Mouse (Mus musculus): ENCODE data around the gene Plac8. TPM values are rescaled to one million over a fixed set of nuclear protein-coding genes. Genes with fewer than 3 reads are reported as not detected.

Plac8 gene
- polyA plus RNA-seq, 1 experiment from 2014 or later: 15.2 TPM

- WGBS: 61% methylated on average over 13 of the region's 13 CpGs
- H3K4me1 ChIP-seq: peaks cover 16% of the 10 kb centered on the region; the same call in 1 of the 2 replicates
- no peaks in the 10 kb centered on the region for H3K36me3 ChIP-seq
- no peak for DNase-seq (ENCODE audit: low spot score)
- H3K4me3 ChIP-seq: peak overlapping the region; percentile 37
- no peaks in the 10 kb centered on the region for H3K27me3 ChIP-seq (ENCODE audit: insufficient read depth, poor library complexity, severe bottlenecking)
- 0 out of 2 replicates have a peak overlapping the region, but pooled peaks have one; percentile 29 for H3K27ac ChIP-seq
- no peaks in the 10 kb centered on the region for H3K9me3 ChIP-seq
These were observed 1.9 kb downstream of the Plac8 start for GRCm38 (mm10) chr5:100569997-100570595.

- WGBS: 66% methylated on average over 18 of the region's 18 CpGs
- H3K27me3 ChIP-seq (ENCODE audit: insufficient read depth, poor library complexity, severe bottlenecking): no peaks in the 10 kb centered on the region
- H3K9me3 ChIP-seq: no peaks in the 10 kb centered on the region
- no peak for DNase-seq (ENCODE audit: low spot score)
- H3K36me3 ChIP-seq: no peaks in the 10 kb centered on the region
- no peak overlapping the region for H3K4me3 ChIP-seq
- H3K4me1 ChIP-seq: peaks cover 16% of the 10 kb centered on the region; the same call in 1 of the 2 replicates
- no peak overlapping the region for H3K27ac ChIP-seq
These were observed 2.7 kb downstream of the Plac8 start for GRCm38 (mm10) chr5:100569250-100569934.

- Histone ChIP-seq H3K4me1 (peaks cover 16% of the 10 kb centered on the region; the same call in 1 of the 2 replicates), H3K27me3 (ENCODE audit: insufficient read depth, poor library complexity, severe bottlenecking) (no peaks in the 10 kb centered on the region), H3K9me3 (no peaks in the 10 kb centered on the region), H3K36me3 (no peaks in the 10 kb centered on the region), H3K27ac (no peak overlapping the region), H3K4me3 (no peak overlapping the region)
- 76% methylated on average over 3 of the region's 3 CpGs for WGBS
- no peak for DNase-seq (ENCODE audit: low spot score)
These were observed 3.2 kb downstream of the Plac8 start for GRCm38 (mm10) chr5:100568802-100569201.

- H3K4me3 ChIP-seq: no peak overlapping the region
- no peaks in the 10 kb centered on the region for H3K27me3 ChIP-seq (ENCODE audit: insufficient read depth, poor library complexity, severe bottlenecking)
- no peaks in the 10 kb centered on the region for H3K9me3 ChIP-seq
- no peak for DNase-seq (ENCODE audit: low spot score)
- H3K27ac ChIP-seq: no peak overlapping the region
- H3K4me1 ChIP-seq: peaks cover 16% of the 10 kb centered on the region; the same call in 1 of the 2 replicates
- H3K36me3 ChIP-seq: no peaks in the 10 kb centered on the region
- 71% methylated on average over 8 of the region's 8 CpGs for WGBS
These were observed 3.9 kb downstream of the Plac8 start for GRCm38 (mm10) chr5:100568177-100568576.

DNA sequence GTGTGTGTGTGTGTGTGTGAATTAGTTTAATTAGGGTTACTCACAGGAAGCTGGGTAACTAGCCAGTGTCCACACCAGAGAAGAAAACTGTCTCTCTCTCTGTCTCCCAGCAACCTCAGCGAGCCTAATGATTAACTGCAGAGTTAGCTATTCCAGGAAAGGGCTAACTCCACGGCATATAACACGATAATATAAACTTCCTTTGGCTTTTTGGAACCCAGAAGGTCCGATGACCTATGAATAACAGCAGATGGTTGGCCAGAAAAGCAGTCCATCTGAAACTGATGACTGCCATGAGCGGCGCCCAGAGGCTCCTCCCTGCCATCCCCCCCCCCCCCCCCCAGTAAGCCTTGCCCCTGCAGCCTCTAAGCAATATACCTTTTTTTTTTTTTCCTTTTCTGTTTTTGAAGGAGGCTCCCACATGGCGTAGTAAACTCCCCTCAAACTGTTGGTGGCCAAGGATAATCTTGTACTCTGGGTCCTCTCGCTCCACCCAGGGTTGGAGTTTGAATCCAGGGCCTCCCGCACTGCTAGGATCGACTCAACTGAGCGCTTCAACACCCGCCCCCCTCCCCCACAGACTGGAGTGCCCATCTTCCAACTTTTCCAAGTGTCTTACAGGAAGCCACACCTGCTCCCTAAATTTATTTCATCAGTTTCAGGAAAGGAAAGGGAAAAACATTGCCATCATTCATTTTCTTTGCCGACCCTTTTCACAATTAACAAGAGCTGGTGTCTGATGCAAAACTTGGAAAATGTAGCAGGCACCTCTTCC lies 4.6 kb downstream of the Plac8 start:
- 80% methylated on average over 13 of the region's 13 CpGs for WGBS
- DNase-seq (ENCODE audit: low spot score): no peak

GRCm38 (mm10) chr5:100566798-100567197 lies 5.2 kb downstream of the Plac8 start:
- peaks cover 16% of the 10 kb centered on the region; the same call in 1 of the 2 replicates for H3K4me1 ChIP-seq
- H3K9me3 ChIP-seq: no peaks in the 10 kb centered on the region
- no peak overlapping the region for H3K27ac ChIP-seq
- no peaks in the 10 kb centered on the region for H3K27me3 ChIP-seq (ENCODE audit: insufficient read depth, poor library complexity, severe bottlenecking)
- no peak overlapping the region for H3K4me3 ChIP-seq
- no peak for DNase-seq (ENCODE audit: low spot score)
- H3K36me3 ChIP-seq: no peaks in the 10 kb centered on the region
- 76% methylated on average over 2 of the region's 2 CpGs for WGBS

More for the DNA sequence above, 4.6 kb downstream of the Plac8 start:
- H3K9me3 ChIP-seq: no peaks in the 10 kb centered on the region
- H3K36me3 ChIP-seq: no peaks in the 10 kb centered on the region
- no peak overlapping the region for H3K4me3 ChIP-seq
- H3K27ac ChIP-seq: no peak overlapping the region
- no peaks in the 10 kb centered on the region for H3K27me3 ChIP-seq (ENCODE audit: insufficient read depth, poor library complexity, severe bottlenecking)
- peaks cover 16% of the 10 kb centered on the region; the same call in 1 of the 2 replicates for H3K4me1 ChIP-seq

GRCm38 (mm10) chr5:100562702-100563101 lies 9.3 kb downstream of the Plac8 start:
- H3K36me3 ChIP-seq: no peaks in the 10 kb centered on the region
- WGBS: 78% methylated on average over 9 of the region's 9 CpGs
- H3K4me3 ChIP-seq: no peak overlapping the region
- no peaks in the 10 kb centered on the region for H3K27me3 ChIP-seq (ENCODE audit: insufficient read depth, poor library complexity, severe bottlenecking)
- no peaks in the 10 kb centered on the region for H3K4me1 ChIP-seq
- H3K27ac ChIP-seq: no peak overlapping the region
- no peaks in the 10 kb centered on the region for H3K9me3 ChIP-seq
- no peak for DNase-seq (ENCODE audit: low spot score)

- no peaks in the 10 kb centered on the region for H3K4me1 ChIP-seq
- no peak overlapping the region for H3K4me3 ChIP-seq
- H3K27me3 ChIP-seq (ENCODE audit: insufficient read depth, poor library complexity, severe bottlenecking): no peaks in the 10 kb centered on the region
- no peak for DNase-seq (ENCODE audit: low spot score)
- no peaks in the 10 kb centered on the region for H3K36me3 ChIP-seq
- H3K27ac ChIP-seq: no peak overlapping the region
- 90% methylated on average over 7 of the region's 7 CpGs for WGBS
- no peaks in the 10 kb centered on the region for H3K9me3 ChIP-seq
These were observed 12.7 kb downstream of the Plac8 start for GRCm38 (mm10) chr5:100559357-100559756.

GRCm38 (mm10) chr5:100558783-100559182 lies 13.3 kb downstream of the Plac8 start:
- no peaks in the 10 kb centered on the region for H3K4me1 ChIP-seq
- H3K9me3 ChIP-seq: no peaks in the 10 kb centered on the region
- no peaks in the 10 kb centered on the region for H3K27me3 ChIP-seq (ENCODE audit: insufficient read depth, poor library complexity, severe bottlenecking)
- H3K4me3 ChIP-seq: no peak overlapping the region
- WGBS: 80% methylated on average over 3 of the region's 3 CpGs
- DNase-seq (ENCODE audit: low spot score): peak; percentile 22
- H3K36me3 ChIP-seq: no peaks in the 10 kb centered on the region
- no peak overlapping the region for H3K27ac ChIP-seq

- Histone ChIP-seq H3K4me1 (no peaks in the 10 kb centered on the region), H3K4me3 (no peak overlapping the region), H3K27ac (no peak overlapping the region), H3K36me3 (no peaks in the 10 kb centered on the region), H3K27me3 (ENCODE audit: insufficient read depth, poor library complexity, severe bottlenecking) (no peaks in the 10 kb centered on the region), H3K9me3 (no peaks in the 10 kb centered on the region)
- DNase-seq (ENCODE audit: low spot score): peak; percentile 72
- 69% methylated on average over 9 of the region's 9 CpGs for WGBS
These were observed 14.5 kb downstream of the Plac8 start for GRCm38 (mm10) chr5:100557537-100557936.

- Histone ChIP-seq H3K27me3 (ENCODE audit: insufficient read depth, poor library complexity, severe bottlenecking) (no peaks in the 10 kb centered on the region), H3K4me1 (no peaks in the 10 kb centered on the region), H3K36me3 (no peaks in the 10 kb centered on the region), H3K27ac (no peak overlapping the region), H3K4me3 (no peak overlapping the region), H3K9me3 (no peaks in the 10 kb centered on the region)
- WGBS: 83% methylated on average over 14 of the region's 14 CpGs
- peak; percentile 33 for DNase-seq (ENCODE audit: low spot score)
These were observed 15.0 kb downstream of the Plac8 start for GRCm38 (mm10) chr5:100557019-100557418.

- no peak overlapping the region for H3K27ac ChIP-seq
- no peaks in the 10 kb centered on the region for H3K9me3 ChIP-seq
- WGBS: 69% methylated on average over 8 of the region's 8 CpGs
- peak; percentile 31 for DNase-seq (ENCODE audit: low spot score)
- no peak overlapping the region for H3K4me3 ChIP-seq
- no peaks in the 10 kb centered on the region for H3K27me3 ChIP-seq (ENCODE audit: insufficient read depth, poor library complexity, severe bottlenecking)
- H3K36me3 ChIP-seq: peaks cover 18% of the 10 kb centered on the region
- no peaks in the 10 kb centered on the region for H3K4me1 ChIP-seq
These were observed 18.6 kb downstream of the Plac8 start for GRCm38 (mm10) chr5:100553426-100553825.

GRCm38 (mm10) chr5:100551952-100552351 lies 20.1 kb downstream of the Plac8 start:
- Histone ChIP-seq H3K4me3 (no peak overlapping the region), H3K27me3 (ENCODE audit: insufficient read depth, poor library complexity, severe bottlenecking) (no peaks in the 10 kb centered on the region), H3K9me3 (no peaks in the 10 kb centered on the region), H3K4me1 (no peaks in the 10 kb centered on the region), H3K27ac (no peak overlapping the region), H3K36me3 (peaks cover 32% of the 10 kb centered on the region)
- DNase-seq (ENCODE audit: low spot score): no peak
- WGBS: 63% methylated on average over 2 of the region's 2 CpGs
